Mouse (Mus musculus) embryonic facial prominence, embryonic 14.5 days (tissue): Measurements from ENCODE around the gene Krt81. TPM values are rescaled to one million over a fixed set of nuclear protein-coding genes. Genes with fewer than 3 reads are reported as not detected.

Experiments used
- ATAC-seq: fragments of 200-750 bp; cut with Nextera tagmentation; 2 replicates; pipeline ENCODE4 v1.8.0; 2017; ENCODE audit warnings: low read depth, moderate number of reproducible peaks, moderate TSS enrichment
- DNase-seq: peaks from one replicate; pipeline ENCODE4 v3.0.0-alpha.2; 2015; ENCODE audit warnings: low spot score
- H3K27ac ChIP-seq: fragments of 300-500 bp; sonication (generic); replicated peaks from 2 replicates; pipeline ENCODE4 v1.5.1; 2014; ENCODE audit warnings: low read depth, mild to moderate bottlenecking, low read length, moderate library complexity
- H3K27me3 ChIP-seq: fragments of 300-500 bp; sonication (generic); replicated peaks from 2 replicates; pipeline ENCODE4 v1.6.1; 2014; ENCODE audit warnings: low read length; ENCODE audit not compliant: control insufficient read depth, insufficient read depth
- H3K36me3 ChIP-seq: fragments of 300-500 bp; sonication (generic); 2 replicates; pipeline ENCODE4 v1.6.1; 2014; ENCODE audit warnings: low read length, mixed read lengths; ENCODE audit not compliant: control insufficient read depth, insufficient read depth
- H3K4me1 ChIP-seq: fragments of 300-500 bp; sonication (generic); 2 replicates; pipeline ENCODE4 v1.6.1; 2014; ENCODE audit warnings: antibody characterized with exemption, low read length; ENCODE audit not compliant: control insufficient read depth, insufficient read depth
- H3K4me2 ChIP-seq: fragments of 300-500 bp; sonication (generic); 2 replicates; pipeline ENCODE4 v1.6.1; 2014; ENCODE audit warnings: low read depth, mild to moderate bottlenecking, low read length, moderate library complexity, mixed read lengths
- H3K4me3 ChIP-seq: fragments of 300-500 bp; sonication (generic); 2 replicates; pipeline ENCODE4 v1.5.1; 2014; ENCODE audit warnings: low read depth, mild to moderate bottlenecking, low read length
- H3K9ac ChIP-seq: fragments of 300-500 bp; sonication (generic); 2 replicates; pipeline ENCODE4 v1.6.1; 2014; ENCODE audit warnings: low read depth, mild to moderate bottlenecking, low read length, moderate library complexity, mixed read lengths
- H3K9me3 ChIP-seq: fragments of 300-500 bp; sonication (generic); 2 replicates; pipeline ENCODE4 v1.6.1; 2016; ENCODE audit warnings: low read length; ENCODE audit not compliant: control insufficient read depth
- WGBS: fragments of 180-500 bp; shearing (Covaris S2); extraction: QIAGEN DNeasy Blood & Tissue Kit; methylation state at CpG from one replicate; pipeline ENCODE4 v1.1.7; 2014; 5-methylcytosine and 5-hydroxymethylcytosine counted together
- polyA plus RNA-seq: library from polyadenylated mRNA; unstranded; fragments of >200 nt; fragmentation: Nextera tagmentation; extraction: Ambion mirVana; gene quantifications from 2 replicates; pipeline ENCODE4 v1.2.1, GENCODE M21; 2014

Gene Krt81
- polyA plus RNA-seq, 1 experiment from 2014 or later: not detected

DNA sequence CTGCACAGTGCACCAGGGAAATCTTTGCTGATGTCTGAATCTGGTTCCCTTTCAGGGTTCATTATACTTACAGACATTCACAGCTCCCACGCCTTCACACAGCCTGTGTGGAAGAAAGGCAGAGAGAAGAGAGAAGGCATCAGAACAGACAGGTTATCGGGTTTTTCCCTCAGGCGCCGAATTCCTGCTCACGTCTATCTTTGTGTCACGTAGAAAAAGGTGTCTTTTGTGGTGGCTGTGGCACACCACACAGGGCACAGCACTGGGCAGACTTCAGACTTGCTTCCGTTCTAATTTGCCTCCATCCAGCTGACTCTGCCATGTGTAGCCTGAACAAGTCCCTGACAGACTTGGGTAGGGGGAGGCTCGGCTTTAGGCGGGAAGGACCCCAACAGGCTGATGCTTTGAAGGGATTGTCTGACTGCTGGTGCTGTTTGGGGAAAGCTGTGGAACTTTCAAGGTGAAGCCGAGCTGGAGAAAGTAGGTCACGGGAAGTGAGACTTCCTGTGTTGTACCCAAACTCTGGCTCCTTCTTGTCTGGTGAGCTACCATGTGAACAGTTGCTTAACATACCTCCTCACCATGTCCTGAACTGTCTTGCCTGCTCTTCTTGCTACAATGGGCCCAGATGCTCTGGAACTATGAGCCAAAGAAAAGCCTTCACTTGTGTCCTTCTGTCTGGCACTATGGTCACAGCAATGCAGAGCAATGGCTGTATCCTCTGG lies 22.5 kb upstream of the Krt81 start:
- DNase-seq (no peak), ATAC-seq (no peak)
- no peak overlapping the region for H3K4me2 ChIP-seq
- H3K27me3 ChIP-seq: no peaks in the 10 kb centered on the region
- 66% methylated on average over 11 of the region's 11 CpGs for WGBS
- no peak overlapping the region for H3K9ac ChIP-seq
- H3K27ac ChIP-seq: no peak overlapping the region
- H3K4me3 ChIP-seq: no peak overlapping the region
- H3K36me3 ChIP-seq: no peaks in the 10 kb centered on the region
- H3K4me1 ChIP-seq: no peaks in the 10 kb centered on the region
- H3K9me3 ChIP-seq: no peaks in the 10 kb centered on the region

DNA sequence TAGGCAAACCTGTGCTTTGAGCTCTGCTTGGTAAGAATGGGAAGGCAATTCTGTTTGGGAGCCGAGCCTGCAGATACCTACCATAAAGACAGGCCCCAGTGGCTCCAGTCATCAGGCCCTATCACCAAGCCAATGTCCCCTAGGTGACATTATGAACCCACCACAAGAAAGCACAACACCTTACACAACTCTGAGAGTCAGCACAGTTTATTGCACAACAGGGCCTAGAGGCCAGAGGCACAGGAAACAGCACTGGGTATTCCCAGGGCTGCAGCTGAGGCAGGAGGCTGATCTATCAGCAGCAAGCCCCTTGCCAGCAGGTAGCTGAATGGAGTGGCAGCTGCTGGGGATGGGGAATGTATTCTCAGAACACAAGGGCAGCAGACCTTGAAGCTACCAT lies 21.4 kb upstream of the Krt81 start:
- no peaks in the 10 kb centered on the region for H3K4me1 ChIP-seq
- H3K27ac ChIP-seq: no peak overlapping the region
- DNase-seq (no peak), ATAC-seq (no peak)
- H3K27me3 ChIP-seq: no peaks in the 10 kb centered on the region
- WGBS: 89% methylated on average over 1 of the region's 1 CpGs
- H3K9ac ChIP-seq: no peak overlapping the region
- no peak overlapping the region for H3K4me3 ChIP-seq
- H3K4me2 ChIP-seq: no peak overlapping the region
- H3K9me3 ChIP-seq: no peaks in the 10 kb centered on the region
- H3K36me3 ChIP-seq: no peaks in the 10 kb centered on the region

DNA sequence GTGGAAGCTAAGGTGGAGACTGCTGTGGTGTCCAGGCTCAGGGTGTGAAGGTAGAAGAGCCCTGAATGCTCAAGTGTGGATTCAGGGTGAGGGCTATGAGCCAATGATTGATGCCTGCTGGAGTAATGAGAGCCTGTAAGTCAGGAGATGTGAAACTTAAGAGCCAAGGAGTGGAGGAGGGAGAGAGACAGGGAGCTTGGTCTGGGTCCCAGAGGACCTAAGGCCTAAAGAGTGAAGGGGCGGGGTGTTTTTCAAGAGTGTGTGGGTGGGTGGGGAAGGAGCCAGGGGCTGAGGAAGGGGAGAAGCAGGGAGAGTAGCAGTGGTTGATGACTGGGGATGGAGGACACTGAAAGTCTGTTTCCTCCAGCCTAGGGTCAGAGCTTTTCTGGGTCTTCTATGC lies 20.1 kb upstream of the Krt81 start:
- DNase-seq (no peak), ATAC-seq (no peak)
- Histone ChIP-seq H3K36me3 (no peaks in the 10 kb centered on the region), H3K4me2 (no peak overlapping the region), H3K9ac (no peak overlapping the region), H3K9me3 (no peaks in the 10 kb centered on the region), H3K27ac (no peak overlapping the region), H3K4me1 (peaks cover 8% of the 10 kb centered on the region), H3K4me3 (no peak overlapping the region), H3K27me3 (peaks cover 6% of the 10 kb centered on the region; the same call in 1 of the 2 replicates)
- 33% methylated on average over 1 of the region's 1 CpGs for WGBS

DNA sequence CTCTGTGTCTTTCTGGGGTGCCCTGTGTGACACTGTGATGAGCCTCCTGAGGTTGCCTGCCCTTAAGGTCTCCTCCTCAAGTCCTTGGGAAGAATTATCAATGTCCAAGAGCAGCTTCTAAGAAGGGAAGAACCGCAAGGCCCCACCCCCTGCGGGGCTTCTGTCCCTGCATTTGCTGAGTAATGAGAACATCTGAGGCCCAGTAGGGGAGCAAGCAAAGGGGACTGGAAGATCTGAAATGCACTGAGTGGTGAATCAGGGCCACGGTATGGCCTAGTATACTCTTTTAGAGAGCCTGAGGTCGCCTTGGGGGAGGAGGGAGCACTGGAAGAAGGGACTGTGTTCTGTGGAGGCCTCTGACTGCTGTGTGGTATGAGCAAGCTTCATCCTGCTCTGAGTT lies 18.5 kb upstream of the Krt81 start:
- ATAC-seq: no peak
- Histone ChIP-seq H3K9ac (no peak overlapping the region), H3K9me3 (no peaks in the 10 kb centered on the region), H3K36me3 (no peaks in the 10 kb centered on the region), H3K4me3 (no peak overlapping the region), H3K4me1 (peaks cover 8% of the 10 kb centered on the region), H3K27me3 (peaks cover 7% of the 10 kb centered on the region; the same call in 1 of the 2 replicates), H3K4me2 (no peak overlapping the region), H3K27ac (no peak overlapping the region)
- 39% methylated on average over 4 of the region's 4 CpGs for WGBS
- DNase-seq: no peak

DNA sequence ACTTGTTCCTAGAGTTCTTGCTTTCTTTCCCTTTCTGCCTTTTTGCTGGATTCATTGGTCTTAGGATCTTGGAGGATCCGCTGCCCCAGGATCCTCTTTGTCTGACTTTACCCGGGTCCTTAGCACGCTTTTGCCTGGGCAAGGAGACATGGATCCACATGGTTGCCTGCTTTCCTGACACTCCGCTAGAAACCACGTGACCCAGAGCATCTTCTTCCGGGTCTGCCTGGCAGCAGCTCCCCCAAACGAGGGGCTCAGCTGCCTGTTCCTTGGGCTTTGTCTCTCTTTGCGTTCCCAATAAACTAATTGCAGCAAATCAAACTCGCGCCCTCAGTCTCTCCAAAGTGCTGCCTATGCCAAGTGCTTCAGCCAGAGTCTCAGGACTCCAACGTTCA lies 16.1 kb upstream of the Krt81 start:
- DNase-seq: no peak
- 37% methylated on average over 11 of the region's 11 CpGs for WGBS
- peak overlapping the region; percentile 59 for H3K4me2 ChIP-seq
- ATAC-seq: no peak
- H3K4me1 ChIP-seq: peaks cover 8% of the 10 kb centered on the region
- no peaks in the 10 kb centered on the region for H3K36me3 ChIP-seq
- peaks cover 7% of the 10 kb centered on the region; the same call in 1 of the 2 replicates for H3K27me3 ChIP-seq
- peak overlapping the region; percentile 23 for H3K4me3 ChIP-seq
- H3K27ac ChIP-seq: no peak overlapping the region
- H3K9me3 ChIP-seq: no peaks in the 10 kb centered on the region
- peak overlapping the region; percentile 38; the same call in 1 of the 2 replicates for H3K9ac ChIP-seq

DNA sequence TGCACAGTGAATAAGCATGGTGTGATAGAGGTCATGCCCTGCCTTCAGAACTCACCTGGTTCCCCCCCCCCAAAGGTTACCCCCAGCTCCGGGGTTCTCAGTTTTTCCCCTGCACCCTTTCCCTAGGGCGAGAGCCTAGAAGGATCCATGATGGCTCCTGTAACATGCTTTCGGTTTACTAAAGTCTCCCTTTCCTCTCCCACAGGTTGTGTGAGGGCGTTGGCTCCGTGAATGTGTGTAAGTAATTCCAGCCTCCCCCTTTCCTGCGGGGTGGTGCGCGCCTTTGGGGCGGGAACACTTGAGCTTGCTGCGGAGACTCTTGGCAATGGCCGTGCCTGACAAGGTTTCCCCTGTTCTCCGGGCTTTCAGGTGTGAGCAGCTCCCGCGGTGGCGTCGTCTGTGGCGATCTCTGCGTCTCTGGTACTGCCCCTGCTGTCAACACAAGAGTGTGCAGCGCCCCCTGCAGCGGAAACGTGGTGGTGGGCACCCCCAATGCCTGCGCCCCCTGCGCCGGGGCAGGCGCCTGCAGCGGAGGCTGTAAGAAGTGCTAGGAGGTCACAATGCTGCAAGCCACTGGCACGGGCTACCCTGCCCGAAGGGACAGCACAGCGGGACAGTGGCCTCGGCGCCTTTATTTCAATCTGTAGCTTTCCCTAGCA lies 15.6 kb upstream of the Krt81 start:
- WGBS: 9% methylated on average over 25 of the region's 31 CpGs
- Histone ChIP-seq H3K4me3 (peak overlapping the region; percentile 23), H3K4me2 (peak overlapping the region; percentile 59), H3K27ac (no peak overlapping the region), H3K4me1 (peaks cover 8% of the 10 kb centered on the region), H3K9me3 (no peaks in the 10 kb centered on the region), H3K27me3 (peaks cover 7% of the 10 kb centered on the region; the same call in 1 of the 2 replicates), H3K36me3 (no peaks in the 10 kb centered on the region), H3K9ac (peak overlapping the region; percentile 38; the same call in 1 of the 2 replicates)
- DNase-seq (peak; percentile 39), ATAC-seq (peak; percentile 57)

DNA sequence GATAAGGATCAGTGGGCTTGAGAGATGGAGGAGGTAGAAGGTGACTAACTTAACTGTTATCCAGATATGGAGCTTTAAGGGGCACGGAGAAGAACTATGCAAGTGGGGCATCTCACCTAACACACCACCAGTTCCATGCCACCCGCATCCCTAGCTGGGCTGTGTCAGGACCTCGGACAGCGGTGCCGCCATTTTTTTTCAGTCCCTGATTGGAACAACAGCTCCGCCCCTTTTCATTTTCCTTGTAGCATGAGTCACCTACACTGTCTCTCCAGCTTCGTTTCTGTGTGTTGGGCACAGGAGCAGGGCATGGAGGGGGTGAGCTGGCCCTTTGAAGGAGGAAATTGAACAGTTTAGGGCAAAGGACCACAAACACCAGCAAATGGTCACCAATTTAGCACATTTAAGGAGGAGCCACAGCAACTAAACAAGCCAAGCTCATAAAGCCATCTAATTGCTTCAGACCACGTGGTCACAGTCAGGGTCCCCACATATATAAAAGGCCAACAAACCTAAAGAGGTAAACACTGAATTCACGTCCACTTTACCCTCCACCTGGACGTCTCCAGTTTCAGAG lies 9.5 kb upstream of the Krt81 start, which contains the start of gene Krt86:
Krt86 (plus strand) TSS at position 527 of the 577 bp plus-strand sequence.
- H3K9me3 ChIP-seq: no peaks in the 10 kb centered on the region
- ATAC-seq: no peak
- H3K27ac ChIP-seq: no peak within 1 kb of the TSS
- DNase-seq: peak; percentile 64
- no peak within 1 kb of the TSS for H3K9ac ChIP-seq
- H3K4me2 ChIP-seq: no peak within 1 kb of the TSS
- no peak within 1 kb of the TSS for H3K4me3 ChIP-seq
- no peaks in the 10 kb centered on the region for H3K36me3 ChIP-seq
- no peaks in the 10 kb centered on the region for H3K4me1 ChIP-seq
- H3K27me3 ChIP-seq: no peaks in the 10 kb centered on the region; the same call in 1 of the 2 replicates
- WGBS: 37% methylated on average over 10 of the region's 10 CpGs

DNA sequence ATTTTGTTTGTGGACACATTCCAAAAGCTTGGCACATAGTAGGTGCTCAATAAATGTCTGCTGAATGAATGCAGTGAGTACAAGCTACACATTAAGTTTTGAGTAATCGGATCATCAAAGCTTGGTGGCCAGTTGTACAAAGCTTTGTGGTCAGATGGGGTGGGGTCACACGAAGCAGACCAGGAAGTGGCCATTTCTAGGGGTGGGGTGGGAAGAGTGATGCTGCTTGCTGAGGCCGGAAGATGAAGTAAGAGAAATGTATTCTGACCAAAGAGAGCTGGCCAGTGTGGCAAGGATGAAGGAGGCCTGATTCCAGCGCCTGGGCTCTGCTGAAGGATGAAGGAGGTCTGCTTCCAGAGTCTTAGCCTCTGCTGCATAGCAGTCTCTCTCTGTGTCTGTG lies 5.5 kb upstream of the Krt81 start:
- Histone ChIP-seq H3K4me1 (no peaks in the 10 kb centered on the region), H3K9ac (no peak overlapping the region), H3K27ac (no peak overlapping the region), H3K36me3 (no peaks in the 10 kb centered on the region), H3K4me3 (no peak overlapping the region), H3K27me3 (no peaks in the 10 kb centered on the region), H3K4me2 (no peak overlapping the region), H3K9me3 (no peaks in the 10 kb centered on the region)
- 76% methylated on average over 4 of the region's 4 CpGs for WGBS
- DNase-seq: no peak
- no peak for ATAC-seq
